Mouse (Mus musculus) gastrocnemius, postnatal 14 days (tissue): ENCODE data around the gene Slc33a1. TPM values are rescaled to one million over a fixed set of nuclear protein-coding genes. Genes with fewer than 3 reads are reported as not detected.

ENCODE experiments used
- DNase-seq: peaks from one replicate; pipeline ENCODE4 v3.0.0; 2021; ENCODE audit warnings: mixed read lengths
- intact Hi-C: fragments of 180-260 bp; cut with DNase I; formaldehyde crosslinking; loops from one replicate; pipeline ENCODE4 v1.15.1; 2025; ENCODE audit warnings: low total_unique reads
- long read RNA-seq, 2 experiments: library from polyadenylated mRNA; stranded (forward); transcript quantifications; one replicate each; pipeline ENCODE4 v2.0.0; 2021
- total RNA-seq, 2 experiments: library from RNA; stranded (reverse); gene quantifications; 2 replicates each; pipeline ENCODE4 v1.2.3; 2021

Gene Slc33a1
- 1 to 10 TPM; 5.8 to 7.0 TPM for total RNA-seq
- long read RNA-seq, experiment 1, partial matches to known transcripts: 0 of 4 reads
- long read RNA-seq, experiment 1, other reads (novel, unspliced or antisense): 0 of 4 reads
- long read RNA-seq, experiment 2, transcript Slc33a1-201 (6 exons, 3,150 nt): major isoform, 8 of 10 reads
- long read RNA-seq, experiment 2, partial matches to known transcripts: 0 of 10 reads
- long read RNA-seq, experiment 2, other reads (novel, unspliced or antisense): 2 of 10 reads

GRCm38 (mm10) chr3:63964100-63964921, at the start of gene Slc33a1:
Slc33a1 (minus strand) TSS chr3:63964768.
- DNase-seq: peak; percentile 100
- intact Hi-C loops: no loop called here

GRCm38 (mm10) chr3:63988722-63989440, 24.3 kb upstream of the Slc33a1 start:
- intact Hi-C loops: no loop called here
- no peak for DNase-seq

- DNase-seq: no peak
- intact Hi-C loops: no loop called here
Measured at GRCm38 (mm10) chr3:63986656-63987055, 22.1 kb upstream of the Slc33a1 start.

GRCm38 (mm10) chr3:63977895-63978294, 13.3 kb upstream of the Slc33a1 start:
- intact Hi-C loops: no loop called here
- no peak for DNase-seq

GRCm38 (mm10) chr3:63975955-63976908, 11.7 kb upstream of the Slc33a1 start, which contains the start of gene Gmps:
Gmps (plus strand) TSS chr3:63976106.
- peak; percentile 91 for DNase-seq
- intact Hi-C loops: no loop called here

- intact Hi-C loops: no loop called here
- DNase-seq: no peak
Measured at GRCm38 (mm10) chr3:63965929-63966328, 1.4 kb upstream of the Slc33a1 start.

- no peak for DNase-seq
- intact Hi-C loops: no loop called here
Measured at GRCm38 (mm10) chr3:63964922-63965249, 318 bp upstream of the Slc33a1 start.

- no peak for DNase-seq
- intact Hi-C loops: no loop called here
Measured at GRCm38 (mm10) chr3:63963421-63964099, 1.0 kb downstream of the Slc33a1 start.

- intact Hi-C loops: no loop called here
- no peak for DNase-seq
Measured at GRCm38 (mm10) chr3:63949837-63950236, 14.7 kb downstream of the Slc33a1 start.

GRCm38 (mm10) chr3:63941204-63941850, 23.2 kb downstream of the Slc33a1 start:
- intact Hi-C loops: no loop called here
- no peak for DNase-seq

- DNase-seq: no peak
- intact Hi-C loops: no loop called here
Measured at GRCm38 (mm10) chr3:63938928-63939327, 25.6 kb downstream of the Slc33a1 start.

GRCm38 (mm10) chr3:63928878-63929859, 35.4 kb downstream of the Slc33a1 start, which contains the start of gene E130311K13Rik:
E130311K13Rik (minus strand) TSS chr3:63929472.
- intact Hi-C loops: no loop called here

GRCm38 (mm10) chr3:63919634-63920033, 44.9 kb downstream of the Slc33a1 start:
- intact Hi-C loops: no loop called here
- no peak for DNase-seq

More at GRCm38 (mm10) chr3:63928878-63929859, 35.4 kb downstream of the Slc33a1 start, which contains the start of gene E130311K13Rik:
- peak; percentile 90 for DNase-seq

- intact Hi-C loops: no loop called here
- DNase-seq: no peak
Measured at GRCm38 (mm10) chr3:63910301-63910700, 54.3 kb downstream of the Slc33a1 start.

GRCm38 (mm10) chr3:63905241-63905640, 59.3 kb downstream of the Slc33a1 start:
- DNase-seq: no peak
- intact Hi-C loops: no loop called here

- intact Hi-C loops: no loop called here
- DNase-seq: no peak
Measured at GRCm38 (mm10) chr3:63904157-63904556, 60.4 kb downstream of the Slc33a1 start.

GRCm38 (mm10) chr3:63900021-63900571, 64.5 kb downstream of the Slc33a1 start:
- intact Hi-C loops: no loop called here
- DNase-seq: no peak
